Mouse (Mus musculus): ENCODE measurements around the gene Hist1h2bc.

The Hist1h2bc gene

DNA sequence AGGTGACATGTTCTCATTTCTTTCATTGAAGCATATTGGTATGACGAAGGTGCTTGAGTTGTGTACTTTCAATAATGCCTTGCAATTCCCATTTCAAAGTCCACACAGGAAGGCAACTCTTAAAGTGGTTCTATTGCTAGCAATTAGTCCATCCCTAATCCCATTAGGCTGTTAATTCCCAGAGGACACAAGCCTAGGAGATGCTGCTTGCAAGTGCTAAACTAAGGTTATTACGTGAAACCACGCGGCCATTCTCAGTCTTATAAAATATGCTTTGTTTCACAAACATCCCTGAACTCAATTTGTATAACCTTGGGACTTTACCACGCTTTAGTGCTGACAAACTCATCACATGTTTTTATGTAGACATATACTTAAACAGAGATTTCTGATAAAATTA lies 53.1 kb downstream of the Hist1h2bc start:
- no peak for DNase-seq (ENCODE audit: low spot score in 2 of 2)

DNA sequence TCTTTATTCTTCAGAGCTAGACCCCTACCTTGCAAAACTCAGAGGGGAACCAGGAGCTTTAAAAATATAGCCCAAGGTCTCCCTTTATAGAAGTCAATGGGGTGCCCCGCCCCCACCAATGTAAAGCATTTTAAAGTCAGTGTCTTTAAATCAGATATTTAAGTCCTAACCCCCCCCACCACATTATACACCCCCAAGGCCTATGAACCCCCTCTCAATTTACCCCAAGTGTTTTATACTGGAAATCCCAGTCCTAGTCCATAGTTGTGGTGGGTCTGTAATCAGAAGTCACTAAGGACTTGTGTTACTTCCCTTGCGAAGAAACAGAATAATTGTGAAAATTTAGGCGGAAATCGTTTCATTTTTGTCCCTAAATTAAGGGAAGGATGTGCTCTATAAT lies 54.0 kb downstream of the Hist1h2bc start:
- no peak for DNase-seq (ENCODE audit: low spot score in 2 of 2)

DNA sequence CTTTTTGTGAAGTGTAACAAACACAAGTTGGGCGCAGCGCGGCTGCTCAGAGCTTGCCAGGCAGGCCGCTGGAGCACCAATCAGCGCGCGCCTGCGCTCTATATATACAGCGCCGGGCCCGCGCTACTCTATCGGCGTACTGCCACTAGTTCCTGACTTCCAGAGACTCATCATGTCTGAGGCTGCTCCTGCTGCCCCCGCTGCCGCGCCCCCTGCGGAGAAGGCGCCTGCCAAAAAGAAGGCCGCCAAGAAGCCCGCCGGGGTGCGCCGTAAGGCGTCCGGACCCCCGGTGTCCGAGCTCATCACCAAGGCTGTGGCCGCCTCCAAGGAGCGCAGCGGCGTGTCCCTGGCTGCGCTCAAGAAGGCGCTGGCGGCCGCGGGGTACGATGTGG lies 54.7 kb downstream of the Hist1h2bc start, which contains the start of gene Hist1h1c:
TSS of gene Hist1h1c (plus strand) at position 132 of the 392 bp plus-strand sequence.
- DNase-seq (ENCODE audit: low spot score in 2 of 2), result peak; percentile 87 to 91

DNA sequence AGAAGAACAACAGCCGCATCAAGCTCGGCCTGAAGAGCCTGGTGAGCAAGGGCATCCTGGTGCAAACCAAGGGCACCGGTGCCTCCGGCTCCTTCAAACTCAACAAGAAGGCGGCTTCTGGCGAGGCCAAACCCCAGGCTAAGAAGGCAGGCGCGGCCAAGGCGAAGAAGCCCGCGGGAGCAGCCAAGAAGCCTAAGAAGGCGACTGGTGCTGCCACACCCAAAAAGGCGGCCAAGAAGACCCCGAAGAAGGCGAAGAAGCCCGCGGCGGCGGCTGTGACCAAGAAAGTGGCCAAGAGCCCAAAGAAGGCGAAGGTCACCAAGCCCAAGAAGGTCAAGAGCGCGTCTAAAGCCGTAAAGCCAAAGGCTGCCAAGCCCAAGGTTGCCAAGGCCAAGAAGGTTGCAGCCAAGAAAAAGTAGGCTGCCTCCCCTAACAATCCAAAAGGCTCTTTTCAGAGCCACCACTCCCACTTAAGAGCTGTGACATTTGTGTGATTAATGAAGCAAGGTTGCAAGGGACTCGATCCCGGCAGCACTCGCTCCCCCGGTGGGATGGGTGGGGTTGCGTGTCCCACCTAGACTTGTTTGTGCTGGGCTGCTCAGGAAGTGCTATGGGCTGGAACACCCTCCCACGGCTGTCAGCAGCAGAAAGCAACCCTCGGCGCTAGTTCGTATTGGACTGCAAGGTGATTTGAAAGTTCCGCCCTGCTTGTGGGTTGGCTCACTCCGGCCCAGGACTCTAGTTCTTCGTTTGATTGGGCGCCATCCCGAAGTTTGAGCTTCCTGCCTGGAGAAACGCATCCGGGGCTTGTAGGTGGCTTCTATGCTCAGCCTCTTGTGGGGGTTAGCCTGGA lies 55.3 kb downstream of the Hist1h2bc start:
- peak; percentile 95 to 96 for DNase-seq (ENCODE audit: low spot score in 2 of 2)

DNA sequence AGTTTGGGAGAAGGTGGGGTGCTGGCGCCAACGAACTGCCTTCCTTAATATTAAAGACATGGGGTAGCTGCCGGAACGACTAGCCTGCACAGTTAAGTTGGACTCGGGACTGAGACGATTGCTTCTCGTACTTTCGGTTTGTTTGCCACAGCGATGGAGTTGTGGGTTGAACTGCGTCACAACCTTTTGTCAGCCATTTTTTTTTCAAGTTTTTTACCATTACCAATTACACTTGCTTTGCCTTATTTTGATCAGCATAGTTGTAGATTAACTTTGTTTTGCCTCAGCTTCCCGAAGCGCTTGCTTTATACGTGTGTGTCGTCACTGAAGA lies 55.9 kb downstream of the Hist1h2bc start:
- DNase-seq (ENCODE audit: low spot score in 2 of 2), result no peak

DNA sequence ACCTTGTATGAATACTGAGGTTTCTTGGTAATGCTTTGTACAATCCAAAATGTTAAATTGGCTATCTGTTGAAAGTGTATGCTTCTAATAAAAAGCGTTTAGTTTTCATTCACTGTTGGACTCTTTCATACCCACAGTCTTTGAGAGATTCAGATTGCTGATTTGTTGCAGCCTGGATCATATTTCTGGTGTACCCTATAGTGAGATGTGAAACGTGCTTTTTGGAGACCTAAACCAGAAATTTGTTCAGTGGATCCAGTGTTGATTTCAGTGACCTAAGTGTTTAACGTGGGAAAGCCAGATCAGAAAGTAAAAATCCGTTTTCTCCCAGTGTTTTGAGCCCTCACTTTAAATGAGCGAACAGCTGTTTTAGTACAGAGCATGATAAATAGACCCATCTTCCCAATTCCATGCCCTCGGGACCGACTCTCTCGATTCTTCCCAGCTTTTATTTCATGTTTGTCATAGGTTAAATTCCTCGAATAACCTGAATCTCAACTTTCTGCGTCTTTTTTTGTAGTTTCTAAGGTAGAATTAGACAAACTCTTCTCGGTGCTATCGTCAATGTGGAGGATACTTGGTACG lies 56.3 kb downstream of the Hist1h2bc start:
- DNase-seq (ENCODE audit: low spot score in 2 of 2), result no peak

DNA sequence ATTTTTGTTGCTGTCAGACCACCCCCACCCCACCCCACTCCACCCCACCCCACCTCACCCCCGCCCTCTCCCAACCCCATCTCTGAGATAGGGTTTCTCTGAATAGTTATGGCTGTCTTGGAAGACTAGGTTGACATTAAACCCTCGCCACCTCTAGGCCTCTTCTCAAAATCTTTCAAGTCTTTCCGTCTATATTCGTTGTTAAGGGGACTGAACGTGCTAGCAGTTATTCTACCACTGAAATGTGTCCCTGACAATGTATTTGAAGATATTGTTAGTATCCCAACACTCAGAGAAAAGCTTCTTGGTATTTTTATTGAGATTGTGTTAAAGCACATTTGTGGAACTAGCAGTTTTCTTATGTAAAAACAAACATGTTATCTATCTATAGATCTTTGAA lies 56.9 kb downstream of the Hist1h2bc start:
- no peak for DNase-seq (ENCODE audit: low spot score in 2 of 2)

DNA sequence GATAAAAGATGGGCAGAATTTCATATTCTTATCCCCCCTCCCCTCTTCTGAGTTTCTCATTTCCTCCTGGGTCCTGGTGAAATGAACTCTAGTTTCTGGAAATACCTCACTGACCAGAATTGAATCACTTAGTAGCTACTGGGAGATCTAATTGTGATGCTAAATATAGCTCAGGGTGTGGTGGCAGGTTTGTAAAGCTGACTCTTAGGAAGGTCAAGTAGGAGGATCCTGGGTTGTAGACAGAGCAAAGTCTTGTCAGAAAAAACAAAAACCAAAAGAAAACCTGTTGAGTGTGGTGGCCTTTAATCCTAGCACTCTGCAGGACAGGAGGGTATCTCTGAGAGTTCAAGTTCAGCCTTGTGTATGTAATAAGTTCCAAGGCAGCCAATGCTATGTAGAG lies 58.0 kb downstream of the Hist1h2bc start:
- DNase-seq (ENCODE audit: low spot score in 2 of 2), result no peak
